Mouse (Mus musculus): ENCODE results near the gene Trim54.

The Trim54 gene

DNA sequence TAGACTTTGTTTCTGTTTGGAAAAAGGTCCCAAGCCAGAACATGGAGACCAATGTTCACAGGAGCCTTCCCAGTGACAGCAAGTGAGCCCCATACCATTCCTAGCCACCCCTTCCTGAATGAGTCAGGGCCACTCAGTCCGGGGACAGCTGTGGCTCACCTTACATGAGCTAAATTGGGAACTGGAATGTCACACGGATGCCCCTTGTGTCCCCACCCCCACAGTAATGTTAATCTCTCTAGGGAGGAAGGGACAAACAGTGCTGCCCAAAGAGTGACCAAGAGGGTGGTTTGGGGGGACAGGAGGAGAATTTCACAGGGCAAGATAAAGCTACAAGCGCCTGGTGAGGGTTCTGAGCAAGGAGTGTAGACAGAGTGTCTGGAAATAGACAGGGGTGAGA, at the start of gene Trim54:
Gene Trim54 (plus strand): TSS at position 359 of the 400 bp plus-strand sequence.
- Histone ChIP-seq H3K4me1 (replicated peaks; ENCODE audit: low read depth, low read length) (peaks cover 27% of the 10 kb centered on the region), H3K27me3 (ENCODE audit: insufficient read depth, low read length) (0 out of 2 replicates have a peak, but pooled peaks cover 5% of the 10 kb centered on the region), H3K9me3 (ENCODE audit: low read length) (peaks cover 3% of the 10 kb centered on the region; the same call in 1 of the 2 replicates), H3K4me3 (replicated peaks; ENCODE audit: low read length) (peak within 1 kb of the TSS; percentile 69), H3K36me3 (ENCODE audit: insufficient read depth, low read length) (no peaks in the 10 kb centered on the region)
- TF ChIP-seq NANOG (IDR thresholded peaks at IDR 0.05; ENCODE audit: borderline replicate concordance, low read length) (no peak), POU5F1 (IDR thresholded peaks at IDR 0.05; ENCODE audit: borderline replicate concordance, low read length) (no peak), CTCF (conservative IDR thresholded peaks at IDR 0.05; ENCODE audit: low read length) (no peak)

DNA sequence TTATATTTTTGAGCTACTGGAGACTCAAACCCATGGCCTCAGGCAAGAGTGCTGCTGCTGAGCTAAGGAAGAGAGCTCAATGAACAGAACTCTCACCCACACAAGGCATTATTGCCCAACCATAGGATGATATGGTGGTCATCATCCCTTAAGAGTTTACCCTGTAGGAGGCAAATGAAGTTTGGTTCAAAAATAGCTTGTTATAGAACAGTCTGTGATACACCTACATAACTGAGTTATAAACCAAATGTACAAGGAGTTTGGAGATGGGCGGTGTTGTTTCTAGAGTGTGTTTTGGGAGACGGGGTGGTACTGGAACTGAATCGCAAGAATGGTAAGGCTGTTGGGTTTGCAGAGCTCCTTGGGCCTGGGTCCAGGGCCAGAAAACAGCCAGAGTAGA, 46.7 kb upstream of the Trim54 start:
- TF ChIP-seq NANOG (IDR thresholded peaks at IDR 0.05; ENCODE audit: borderline replicate concordance, low read length) (no peak), CTCF (conservative IDR thresholded peaks at IDR 0.05; ENCODE audit: low read length) (no peak), POU5F1 (IDR thresholded peaks at IDR 0.05; ENCODE audit: borderline replicate concordance, low read length) (no peak)
- peaks cover 100% of the 10 kb centered on the region for H3K36me3 ChIP-seq (ENCODE audit: insufficient read depth, low read length)
- H3K4me3 ChIP-seq (replicated peaks; ENCODE audit: low read length) = no peak overlapping the region
- H3K9me3 ChIP-seq (ENCODE audit: low read length) = no peaks in the 10 kb centered on the region
- peaks cover 48% of the 10 kb centered on the region for H3K4me1 ChIP-seq (replicated peaks; ENCODE audit: low read depth, low read length)
- H3K27me3 ChIP-seq (ENCODE audit: insufficient read depth, low read length) = no peaks in the 10 kb centered on the region

DNA sequence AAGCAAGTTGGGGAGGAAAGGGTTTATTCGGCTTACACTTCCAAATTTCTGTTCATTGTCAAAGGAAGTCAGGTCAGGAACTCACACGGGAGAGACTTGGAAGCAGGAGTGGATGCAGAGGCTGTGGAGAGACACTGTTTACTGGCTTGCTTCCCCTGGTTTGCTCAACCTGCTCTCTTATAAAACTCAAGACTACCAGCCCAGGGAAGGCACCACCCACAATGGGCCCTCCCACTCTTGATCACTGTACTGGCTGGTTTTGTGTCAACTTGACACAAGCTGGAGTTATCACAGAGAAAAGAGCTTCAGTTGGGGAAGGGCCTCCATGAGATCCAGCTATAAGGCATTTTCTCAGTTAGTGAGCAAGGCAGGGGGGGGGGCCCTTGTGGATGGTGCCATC, 45.5 kb upstream of the Trim54 start:
- no peak for TF ChIP-seq NANOG (IDR thresholded peaks at IDR 0.05; ENCODE audit: borderline replicate concordance, low read length)
- no peak for TF ChIP-seq POU5F1 (IDR thresholded peaks at IDR 0.05; ENCODE audit: borderline replicate concordance, low read length)
- no peak for TF ChIP-seq CTCF (conservative IDR thresholded peaks at IDR 0.05; ENCODE audit: low read length)
- Histone ChIP-seq H3K9me3 (ENCODE audit: low read length) (no peaks in the 10 kb centered on the region), H3K4me3 (replicated peaks; ENCODE audit: low read length) (no peak overlapping the region), H3K4me1 (replicated peaks; ENCODE audit: low read depth, low read length) (peaks cover 60% of the 10 kb centered on the region), H3K27me3 (ENCODE audit: insufficient read depth, low read length) (no peaks in the 10 kb centered on the region), H3K36me3 (ENCODE audit: insufficient read depth, low read length) (peaks cover 100% of the 10 kb centered on the region)

DNA sequence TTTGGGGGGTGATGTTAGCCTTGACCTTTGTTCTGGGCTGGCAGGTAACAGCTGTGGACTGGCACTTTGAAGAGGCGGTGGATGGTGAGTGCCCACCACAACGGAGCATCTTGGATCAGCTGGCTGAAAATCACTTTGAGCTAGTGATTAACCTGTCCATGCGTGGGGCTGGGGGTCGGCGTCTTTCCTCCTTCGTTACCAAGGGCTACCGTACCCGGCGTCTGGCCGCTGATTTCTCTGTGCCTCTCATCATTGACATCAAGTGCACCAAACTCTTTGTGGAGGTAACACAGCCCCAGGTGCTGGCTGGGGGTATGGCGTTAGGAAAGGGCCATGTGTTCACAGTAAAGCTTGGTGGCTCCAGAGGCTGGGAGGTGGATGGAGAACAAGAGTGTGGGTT, 44.7 kb upstream of the Trim54 start:
- peaks cover 100% of the 10 kb centered on the region for H3K36me3 ChIP-seq (ENCODE audit: insufficient read depth, low read length)
- no peaks in the 10 kb centered on the region for H3K27me3 ChIP-seq (ENCODE audit: insufficient read depth, low read length)
- no peak overlapping the region for H3K4me3 ChIP-seq (replicated peaks; ENCODE audit: low read length)
- TF ChIP-seq NANOG (IDR thresholded peaks at IDR 0.05; ENCODE audit: borderline replicate concordance, low read length) (no peak), CTCF (conservative IDR thresholded peaks at IDR 0.05; ENCODE audit: low read length) (no peak), POU5F1 (IDR thresholded peaks at IDR 0.05; ENCODE audit: borderline replicate concordance, low read length) (no peak)
- peaks cover 60% of the 10 kb centered on the region for H3K4me1 ChIP-seq (replicated peaks; ENCODE audit: low read depth, low read length)
- no peaks in the 10 kb centered on the region for H3K9me3 ChIP-seq (ENCODE audit: low read length)

DNA sequence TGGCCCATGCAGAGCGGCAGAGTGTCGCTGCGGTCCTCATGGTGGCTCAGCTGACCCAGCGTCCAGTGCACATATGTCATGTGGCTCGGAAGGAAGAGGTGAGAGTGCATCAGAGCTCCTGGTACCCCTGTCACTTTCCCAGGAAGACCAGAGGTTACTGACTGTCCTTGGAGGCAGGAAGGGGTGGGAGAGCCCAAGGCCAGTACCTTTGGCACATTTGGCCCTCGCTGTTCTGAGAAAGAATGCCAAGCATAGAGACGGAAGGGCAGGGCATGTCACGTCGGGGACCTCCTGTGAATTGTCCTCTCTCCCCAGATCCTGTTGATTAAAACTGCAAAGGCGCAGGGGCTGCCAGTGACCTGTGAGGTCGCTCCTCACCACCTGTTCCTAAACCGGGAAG, 43.3 kb upstream of the Trim54 start:
- Histone ChIP-seq H3K4me1 (replicated peaks; ENCODE audit: low read depth, low read length) (peaks cover 55% of the 10 kb centered on the region), H3K4me3 (replicated peaks; ENCODE audit: low read length) (no peak overlapping the region), H3K36me3 (ENCODE audit: insufficient read depth, low read length) (peaks cover 100% of the 10 kb centered on the region), H3K9me3 (ENCODE audit: low read length) (no peaks in the 10 kb centered on the region), H3K27me3 (ENCODE audit: insufficient read depth, low read length) (no peaks in the 10 kb centered on the region)
- TF ChIP-seq CTCF (conservative IDR thresholded peaks at IDR 0.05; ENCODE audit: low read length) = no peak
- no peak for TF ChIP-seq POU5F1 (IDR thresholded peaks at IDR 0.05; ENCODE audit: borderline replicate concordance, low read length)

DNA sequence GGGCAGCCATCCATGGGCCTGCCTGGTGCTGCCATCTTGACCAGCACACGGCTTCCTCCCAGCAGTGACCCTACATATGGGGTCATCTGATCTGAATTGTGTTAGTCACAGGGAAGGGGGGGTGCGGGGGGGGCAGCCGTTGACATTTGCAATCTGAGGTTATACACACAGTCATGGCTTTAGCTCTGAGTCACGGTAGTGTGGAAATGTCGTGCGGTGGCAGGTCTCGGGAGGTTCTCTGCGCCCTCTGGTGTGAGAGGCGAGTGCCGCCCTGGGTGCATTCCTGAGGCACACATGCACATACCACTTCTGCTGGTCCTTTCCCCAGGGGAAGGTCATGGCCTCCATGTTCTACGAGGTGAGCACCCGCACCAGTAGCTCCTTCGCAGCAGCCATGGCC, 40.2 kb upstream of the Trim54 start:
- H3K4me1 ChIP-seq (replicated peaks; ENCODE audit: low read depth, low read length) = peaks cover 45% of the 10 kb centered on the region
- H3K9me3 ChIP-seq (ENCODE audit: low read length) = no peaks in the 10 kb centered on the region
- TF ChIP-seq NANOG (IDR thresholded peaks at IDR 0.05; ENCODE audit: borderline replicate concordance, low read length) (no peak), POU5F1 (IDR thresholded peaks at IDR 0.05; ENCODE audit: borderline replicate concordance, low read length) (no peak), CTCF (conservative IDR thresholded peaks at IDR 0.05; ENCODE audit: low read length) (no peak)
- H3K36me3 ChIP-seq (ENCODE audit: insufficient read depth, low read length) = peaks cover 84% of the 10 kb centered on the region
- no peak overlapping the region for H3K4me3 ChIP-seq (replicated peaks; ENCODE audit: low read length)
- no peaks in the 10 kb centered on the region for H3K27me3 ChIP-seq (ENCODE audit: insufficient read depth, low read length)

DNA sequence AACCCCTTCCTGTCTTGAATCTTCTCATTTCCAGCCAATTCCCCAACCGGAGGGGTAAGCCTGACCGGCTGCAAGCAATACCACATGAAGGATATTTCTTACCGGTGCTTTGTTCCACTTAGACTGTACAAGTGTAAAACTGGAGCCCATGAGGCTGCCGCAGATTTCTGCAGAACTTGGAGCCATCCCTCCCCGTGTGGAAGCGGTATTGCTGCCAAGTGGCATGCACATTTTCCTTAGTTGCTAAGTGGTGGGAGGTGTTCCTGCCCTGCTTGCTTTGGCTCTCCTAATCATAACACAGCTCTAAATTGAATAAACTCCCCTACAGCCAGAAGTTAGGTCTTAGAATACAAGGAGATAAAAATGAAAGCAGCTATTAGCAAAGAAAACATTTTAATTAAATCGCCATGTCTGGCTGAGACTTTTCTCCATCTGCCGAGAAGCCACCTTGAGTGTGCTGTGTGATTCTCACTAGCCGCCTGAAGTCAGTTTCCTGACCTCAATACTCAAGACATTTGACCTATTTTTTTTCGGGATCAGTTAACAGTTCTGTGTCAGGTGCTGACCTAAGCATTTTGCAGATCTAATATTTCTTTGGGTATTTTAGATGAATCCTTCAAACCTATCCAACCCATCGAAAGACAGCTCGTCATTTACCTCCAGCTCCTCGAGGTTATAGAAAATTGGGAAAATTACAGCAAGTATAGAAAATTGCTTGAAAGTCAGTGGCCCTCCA, 36.3 kb upstream of the Trim54 start:
- Histone ChIP-seq H3K9me3 (ENCODE audit: low read length) (no peaks in the 10 kb centered on the region), H3K4me3 (replicated peaks; ENCODE audit: low read length) (no peak overlapping the region), H3K4me1 (replicated peaks; ENCODE audit: low read depth, low read length) (peaks cover 24% of the 10 kb centered on the region), H3K27me3 (ENCODE audit: insufficient read depth, low read length) (peaks cover 5% of the 10 kb centered on the region; the same call in 1 of the 2 replicates), H3K36me3 (ENCODE audit: insufficient read depth, low read length) (peaks cover 45% of the 10 kb centered on the region)
- TF ChIP-seq CTCF (conservative IDR thresholded peaks at IDR 0.05; ENCODE audit: low read length) (no peak), POU5F1 (IDR thresholded peaks at IDR 0.05; ENCODE audit: borderline replicate concordance, low read length) (no peak)

DNA sequence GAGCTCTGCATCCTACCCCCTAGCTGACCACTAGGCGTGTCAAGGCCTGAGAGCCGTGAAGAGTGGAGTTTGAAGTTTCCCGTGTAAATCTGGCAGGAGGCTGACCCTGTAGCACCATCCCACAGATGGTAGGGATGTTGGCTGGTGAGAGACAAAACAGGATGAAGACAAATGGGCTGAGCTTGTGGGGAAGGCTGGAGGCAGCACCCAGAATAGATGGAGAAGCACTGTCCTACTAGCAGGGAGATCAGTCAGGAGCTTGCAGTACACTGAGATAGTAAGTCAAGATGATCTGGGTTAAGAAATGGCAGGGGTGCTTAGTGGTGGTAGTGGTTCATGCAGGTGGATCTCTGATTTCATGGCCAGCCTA, 35.7 kb upstream of the Trim54 start:
- H3K36me3 ChIP-seq (ENCODE audit: insufficient read depth, low read length) = peaks cover 40% of the 10 kb centered on the region
- TF ChIP-seq NANOG (IDR thresholded peaks at IDR 0.05; ENCODE audit: borderline replicate concordance, low read length) (no peak), CTCF (conservative IDR thresholded peaks at IDR 0.05; ENCODE audit: low read length) (no peak), POU5F1 (IDR thresholded peaks at IDR 0.05; ENCODE audit: borderline replicate concordance, low read length) (no peak)
- peaks cover 7% of the 10 kb centered on the region for H3K27me3 ChIP-seq (ENCODE audit: insufficient read depth, low read length)
- H3K4me1 ChIP-seq (replicated peaks; ENCODE audit: low read depth, low read length) = peaks cover 19% of the 10 kb centered on the region
- no peak overlapping the region for H3K4me3 ChIP-seq (replicated peaks; ENCODE audit: low read length)
- no peaks in the 10 kb centered on the region for H3K9me3 ChIP-seq (ENCODE audit: low read length)

DNA sequence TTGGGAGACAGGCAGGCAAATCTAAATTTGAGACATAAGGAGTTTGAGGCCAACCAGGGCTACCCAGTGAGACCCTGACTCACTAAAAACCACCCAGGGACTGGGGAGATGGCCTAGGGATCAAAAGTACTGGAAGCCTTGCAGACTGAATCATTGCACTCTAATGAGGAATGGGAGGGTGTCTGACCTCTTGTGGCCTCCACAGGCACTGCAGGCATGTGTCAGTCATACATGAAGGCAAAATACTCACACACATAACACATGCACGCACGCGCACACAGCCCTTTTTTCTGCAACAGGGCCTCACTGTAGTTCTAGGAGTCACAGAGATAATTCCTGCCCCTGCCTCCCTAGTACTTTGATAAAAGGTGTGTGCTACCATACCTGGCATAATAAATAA, 35.1 kb upstream of the Trim54 start:
- H3K4me3 ChIP-seq (replicated peaks; ENCODE audit: low read length) = no peak overlapping the region
- H3K9me3 ChIP-seq (ENCODE audit: low read length) = no peaks in the 10 kb centered on the region
- H3K27me3 ChIP-seq (ENCODE audit: insufficient read depth, low read length) = peaks cover 13% of the 10 kb centered on the region
- peak; percentile 74 for TF ChIP-seq CTCF (conservative IDR thresholded peaks at IDR 0.05; ENCODE audit: low read length)
- TF ChIP-seq NANOG (IDR thresholded peaks at IDR 0.05; ENCODE audit: borderline replicate concordance, low read length) = no peak
- no peak for TF ChIP-seq POU5F1 (IDR thresholded peaks at IDR 0.05; ENCODE audit: borderline replicate concordance, low read length)
- peaks cover 16% of the 10 kb centered on the region for H3K4me1 ChIP-seq (replicated peaks; ENCODE audit: low read depth, low read length)
- H3K36me3 ChIP-seq (ENCODE audit: insufficient read depth, low read length) = peaks cover 34% of the 10 kb centered on the region

Data from E14TG2a.4 (cell line).